In genomic region chr8:70890656-70891055, GRCm38 (mm10) we compare ENCODE assay signal across 11 mouse cellular contexts. TPM values are rescaled to one million over a fixed set of nuclear protein-coding genes. Genes with fewer than 3 reads are reported as not detected.
"Had no signal": no experiment of that assay in that cellular context is flagged by ENCODE, and none has a peak within 500 bp of the region (broad histone marks: within the 10 kb centered on the region; RNA-seq: fewer than 3 reads in every experiment).

No protein-coding gene starts in this region.

- H3K4me3 ChIP-seq: left cerebral cortex, adult 2 months; liver, embryonic 13.5 days; midbrain, embryonic 12.5 days; midbrain, embryonic 15.5 days; neural tube, embryonic 13.5 days had no signal

- H3K4me2 ChIP-seq: midbrain, embryonic 12.5 days; midbrain, embryonic 15.5 days; neural tube, embryonic 13.5 days had no signal

- DNase-seq: layer of hippocampus, postnatal 36 days; right cerebral cortex, postnatal 25 days; spleen, adult 18-20 months; thymus, postnatal 25 days had no signal

- ATAC-seq: midbrain, embryonic 15.5 days had no signal

- H3K9me3 ChIP-seq: liver, embryonic 13.5 days; midbrain, embryonic 12.5 days; midbrain, embryonic 15.5 days; neural tube, embryonic 13.5 days; stomach, embryonic 15.5 days had no signal

- H3K9ac ChIP-seq: liver, embryonic 13.5 days; midbrain, embryonic 12.5 days; midbrain, embryonic 15.5 days; neural tube, embryonic 13.5 days; stomach, embryonic 15.5 days had no signal

- H3K27ac ChIP-seq: left cerebral cortex, adult 2 months; liver, embryonic 13.5 days; midbrain, embryonic 12.5 days; midbrain, embryonic 15.5 days; neural tube, embryonic 13.5 days; stomach, embryonic 15.5 days had no signal

RNA-seq across cellular contexts. Expression of gene Slc5a5, which starts 1.9 kb away (rescaled TPM):
- polyA plus RNA-seq: liver, adult 2 months had no signal
